Mouse (Mus musculus): Measurements from ENCODE around the gene 2610507B11Rik. TPM values are rescaled to one million over a fixed set of nuclear protein-coding genes. Genes with fewer than 3 reads are reported as not detected.

Gene 2610507B11Rik
- polyA plus RNA-seq, 1 experiment from 2014 or later, result 83.1 TPM

DNA sequence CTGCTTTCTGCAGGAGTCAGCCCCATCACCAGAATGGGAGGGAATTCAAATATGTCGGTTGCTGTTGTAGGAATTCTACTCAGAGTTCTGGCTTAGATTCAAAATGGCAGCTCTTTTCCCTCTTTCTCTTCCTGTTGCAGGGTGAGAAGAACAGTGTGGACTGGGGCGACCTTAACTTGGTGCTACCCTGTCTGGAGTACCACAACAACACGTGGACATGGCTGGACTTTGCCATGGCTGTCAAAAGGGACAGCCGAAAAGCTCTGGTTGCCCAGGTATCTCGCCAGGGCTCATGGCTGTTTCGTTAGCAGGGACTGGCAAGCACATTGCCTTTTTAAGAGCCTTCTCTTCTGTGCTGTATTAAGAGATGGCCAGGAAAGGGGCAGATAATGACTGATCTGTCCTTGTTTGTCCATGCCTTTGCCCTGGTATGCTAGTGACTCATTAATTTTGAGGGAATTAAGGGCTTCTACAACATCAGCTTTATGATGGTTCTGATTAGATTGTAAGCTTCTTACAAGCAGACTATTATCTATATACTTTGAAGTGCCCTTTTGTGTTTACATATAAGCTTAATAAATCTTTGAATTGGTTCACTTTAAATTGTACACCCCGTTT, 27.7 kb downstream of the 2610507B11Rik start:
- WGBS, result 92% methylated on average over 7 of the region's 7 CpGs
- ATAC-seq (ENCODE audit: insufficient number of reproducible peaks, low FRiP score), result no peak
- H3K36me3 ChIP-seq, result peaks cover 86% of the 10 kb centered on the region

DNA sequence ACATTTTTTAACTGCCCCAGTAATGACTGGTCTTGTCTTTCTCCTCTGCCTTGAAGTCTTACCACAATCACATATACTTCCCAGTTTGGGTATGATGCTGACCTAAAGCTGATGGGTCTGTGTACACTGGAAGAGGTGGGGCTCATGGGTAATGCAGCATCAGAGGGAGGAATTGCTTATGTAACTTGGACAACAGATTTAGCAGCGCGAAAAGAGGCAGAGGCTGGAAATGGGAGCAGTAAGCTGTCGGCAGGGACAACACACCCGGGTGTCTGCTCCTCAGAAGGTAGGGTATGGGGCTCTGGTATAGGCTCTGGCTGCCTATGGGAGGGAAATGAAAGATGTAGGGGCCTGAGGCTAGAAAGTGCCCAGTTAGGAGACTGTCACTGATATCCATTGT, 29.1 kb downstream of the 2610507B11Rik start, which contains the start of gene BC030499:
BC030499 (plus strand) TSS at position 188 of the 400 bp plus-strand sequence.
- Histone ChIP-seq H3K27me3 (replicated peaks) (no peaks in the 10 kb centered on the region), H3K4me3 (no peak within 1 kb of the TSS), H3K27ac (ENCODE audit: poor library complexity, severe bottlenecking) (no peak within 1 kb of the TSS), H3K4me1 (replicated peaks) (no peaks in the 10 kb centered on the region), H3K4me2 (no peak within 1 kb of the TSS), H3K9me3 (replicated peaks) (no peaks in the 10 kb centered on the region), H3K36me3 (peaks cover 77% of the 10 kb centered on the region), H3K9ac (no peak within 1 kb of the TSS)
- no peak for ATAC-seq (ENCODE audit: insufficient number of reproducible peaks, low FRiP score)
- 88% methylated on average over 4 of the region's 4 CpGs for WGBS

More for the DNA sequence above, 27.7 kb downstream of the 2610507B11Rik start:
- no peaks in the 10 kb centered on the region for H3K27me3 ChIP-seq (replicated peaks)
- H3K4me2 ChIP-seq, result no peak overlapping the region
- no peak overlapping the region for H3K27ac ChIP-seq (ENCODE audit: poor library complexity, severe bottlenecking)
- no peak overlapping the region for H3K9ac ChIP-seq
- no peak overlapping the region for H3K4me3 ChIP-seq
- H3K9me3 ChIP-seq (replicated peaks), result no peaks in the 10 kb centered on the region
- no peaks in the 10 kb centered on the region for H3K4me1 ChIP-seq (replicated peaks)

DNA sequence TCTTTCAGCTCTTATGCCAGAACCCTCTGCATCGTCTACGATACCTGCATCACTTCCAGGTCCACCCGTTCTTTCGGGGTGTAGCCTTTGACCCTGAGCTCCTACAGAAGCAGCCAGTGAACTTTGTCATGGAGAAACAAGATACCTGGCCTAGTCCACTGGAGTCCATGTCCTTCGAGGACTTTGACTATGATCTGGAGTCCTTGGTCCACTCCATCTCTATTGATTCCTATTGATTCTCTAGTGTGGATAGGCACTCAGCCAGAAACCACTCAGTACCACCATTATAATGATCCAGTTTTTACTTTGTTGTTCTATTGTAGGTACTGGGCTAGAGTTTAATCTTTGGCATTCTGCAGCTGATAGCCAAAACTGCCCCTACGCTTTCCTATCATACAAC, 33.0 kb downstream of the 2610507B11Rik start:
- 94% methylated on average over 6 of the region's 6 CpGs for WGBS
- H3K27ac ChIP-seq (ENCODE audit: poor library complexity, severe bottlenecking), result no peak overlapping the region
- H3K9ac ChIP-seq, result no peak overlapping the region
- no peak overlapping the region for H3K4me3 ChIP-seq
- H3K4me1 ChIP-seq (replicated peaks), result no peaks in the 10 kb centered on the region
- H3K27me3 ChIP-seq (replicated peaks), result no peaks in the 10 kb centered on the region
- H3K9me3 ChIP-seq (replicated peaks), result no peaks in the 10 kb centered on the region
- peaks cover 45% of the 10 kb centered on the region for H3K36me3 ChIP-seq
- no peak for ATAC-seq (ENCODE audit: insufficient number of reproducible peaks, low FRiP score)
- H3K4me2 ChIP-seq, result no peak overlapping the region

DNA sequence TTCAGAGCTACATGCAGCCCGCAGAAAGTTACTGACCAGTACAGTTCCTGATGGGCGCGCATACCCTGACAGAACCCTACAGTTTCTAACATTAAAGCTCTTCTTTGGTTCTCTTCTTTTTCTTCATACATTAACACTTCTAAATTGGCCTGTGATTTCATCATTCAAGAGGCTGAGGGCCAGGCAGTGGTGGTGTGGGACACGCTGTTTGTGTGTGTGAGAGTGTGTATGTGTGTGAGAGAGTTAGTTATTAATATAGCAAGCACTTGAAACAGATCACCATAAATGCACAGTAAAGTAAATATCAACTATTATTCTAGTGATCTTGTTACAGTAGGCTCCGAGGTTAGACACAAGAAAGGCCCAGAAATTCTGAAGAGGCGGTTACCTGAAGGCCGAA, 39.4 kb downstream of the 2610507B11Rik start:
- 0 out of 2 replicates have a peak overlapping the region, but pooled peaks have one; percentile 22 for H3K27ac ChIP-seq (ENCODE audit: poor library complexity, severe bottlenecking)
- H3K9ac ChIP-seq, result peak overlapping the region; percentile 91
- WGBS, result 66% methylated on average over 7 of the region's 7 CpGs
- H3K9me3 ChIP-seq (replicated peaks), result no peaks in the 10 kb centered on the region
- H3K4me1 ChIP-seq (replicated peaks), result peaks cover 2% of the 10 kb centered on the region; the same call in 1 of the 2 replicates
- peak overlapping the region; percentile 92 for H3K4me2 ChIP-seq
- H3K36me3 ChIP-seq, result peaks cover 32% of the 10 kb centered on the region
- H3K27me3 ChIP-seq (replicated peaks), result no peaks in the 10 kb centered on the region
- 0 out of 2 replicates have a peak, but pooled peaks have one; percentile 9 for ATAC-seq (ENCODE audit: insufficient number of reproducible peaks, low FRiP score)
- H3K4me3 ChIP-seq, result peak overlapping the region; percentile 91

DNA sequence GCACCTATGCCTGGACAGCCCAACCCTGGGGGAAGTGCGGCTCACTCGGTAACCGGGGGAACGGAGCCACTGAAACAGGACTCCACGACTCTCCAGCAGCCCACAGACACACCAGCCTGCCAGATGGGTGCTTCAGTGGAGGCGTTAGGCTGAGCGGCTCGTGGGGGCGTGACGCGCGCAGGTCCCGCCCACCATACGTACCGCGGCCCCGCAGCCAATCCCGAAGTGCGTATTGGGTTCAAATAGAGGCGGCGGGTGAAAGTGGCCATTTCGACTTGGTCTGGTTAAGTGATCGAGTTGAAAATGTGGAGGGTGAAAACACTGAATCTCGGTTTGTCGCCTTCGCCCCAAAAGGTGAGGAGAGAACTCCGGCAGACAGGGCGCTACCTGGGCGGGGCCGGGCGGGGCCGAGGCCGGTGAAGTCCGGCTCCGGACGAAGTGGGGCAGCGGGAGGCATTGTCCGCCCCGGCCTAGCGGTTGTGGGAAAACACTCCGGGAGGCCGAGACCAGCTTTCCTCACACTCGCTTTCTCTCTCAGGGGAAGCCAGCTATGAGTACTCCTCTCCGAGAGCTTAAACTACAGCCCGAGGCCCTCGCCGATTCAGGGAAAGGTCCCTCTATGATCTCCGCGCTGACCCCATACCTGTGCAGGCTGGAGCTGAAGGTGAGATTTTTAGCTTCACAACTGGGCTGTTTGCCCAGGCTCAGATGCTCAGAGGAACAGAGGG, 40.0 kb downstream of the 2610507B11Rik start, which contains the start of gene Spag5:
Spag5 (plus strand) TSS at position 173 of the 728 bp plus-strand sequence.
- Histone ChIP-seq H3K4me3 (peak within 1 kb of the TSS; percentile 91), H3K36me3 (peaks cover 32% of the 10 kb centered on the region), H3K27me3 (replicated peaks) (no peaks in the 10 kb centered on the region), H3K27ac (ENCODE audit: poor library complexity, severe bottlenecking) (peak within 1 kb of the TSS; percentile 64), H3K9me3 (replicated peaks) (no peaks in the 10 kb centered on the region), H3K9ac (peak within 1 kb of the TSS; percentile 91), H3K4me1 (replicated peaks) (peaks cover 2% of the 10 kb centered on the region; the same call in 1 of the 2 replicates), H3K4me2 (peak within 1 kb of the TSS; percentile 92)
- peak; percentile 98 for ATAC-seq (ENCODE audit: insufficient number of reproducible peaks, low FRiP score)
- under 1% methylated on average over 49 of the region's 49 CpGs for WGBS

DNA sequence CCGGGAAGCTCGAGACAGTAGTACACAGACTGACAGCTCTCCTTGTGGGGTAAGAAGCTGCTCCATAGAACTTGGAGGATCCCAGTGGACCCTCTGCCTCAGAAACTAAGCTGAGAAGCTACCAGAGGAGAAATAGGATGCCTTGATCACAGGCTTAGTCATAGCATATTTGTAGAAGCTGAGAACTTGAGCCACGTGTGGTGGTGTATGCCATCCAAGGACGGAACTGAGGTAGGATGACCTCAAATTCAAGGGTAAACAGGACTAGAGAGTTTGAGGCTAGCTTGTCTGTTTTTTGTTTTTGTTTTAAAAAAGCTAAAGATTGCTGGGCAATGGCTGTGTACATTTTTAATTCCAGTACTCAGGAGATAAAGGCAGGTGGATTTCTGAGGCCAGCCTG, 43.7 kb downstream of the 2610507B11Rik start:
- Histone ChIP-seq H3K27me3 (replicated peaks) (no peaks in the 10 kb centered on the region), H3K36me3 (peaks cover 55% of the 10 kb centered on the region)
- 89% methylated on average over 4 of the region's 4 CpGs for WGBS

DNA sequence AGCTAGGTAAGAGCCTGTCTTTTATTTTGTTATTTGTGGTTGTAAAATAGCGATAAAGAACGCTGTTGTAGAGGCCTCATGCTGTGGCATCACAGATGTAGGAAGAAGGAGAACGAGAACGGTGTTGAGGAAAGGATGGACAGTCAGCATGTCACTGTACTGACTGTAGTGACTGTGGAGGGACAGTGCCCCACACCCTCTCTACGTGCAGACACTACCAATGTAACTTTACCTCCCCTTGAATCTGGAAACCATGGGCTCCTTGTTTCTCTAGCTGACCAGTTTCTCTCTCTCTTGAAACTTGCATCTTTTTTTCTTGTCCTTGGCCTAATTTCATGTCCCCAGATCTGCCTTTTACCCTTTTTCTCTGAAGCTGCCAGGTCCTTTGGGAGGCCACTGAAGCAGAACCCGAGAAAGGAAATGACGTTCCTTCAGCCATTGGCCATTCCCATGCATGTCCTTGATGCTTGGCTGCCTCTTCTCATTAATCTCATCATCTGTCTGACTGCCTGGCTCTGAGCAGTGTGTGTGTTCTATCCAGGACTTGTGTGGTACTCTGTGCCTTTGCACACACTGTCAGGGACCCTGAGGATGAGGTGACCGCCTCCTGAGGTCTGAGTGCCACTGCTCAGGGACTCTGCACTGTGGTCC, 49.4 kb downstream of the 2610507B11Rik start:
- Histone ChIP-seq H3K9me3 (replicated peaks) (no peaks in the 10 kb centered on the region), H3K27ac (ENCODE audit: poor library complexity, severe bottlenecking) (no peak overlapping the region), H3K27me3 (replicated peaks) (no peaks in the 10 kb centered on the region), H3K4me2 (no peak overlapping the region), H3K4me3 (no peak overlapping the region), H3K4me1 (replicated peaks) (no peaks in the 10 kb centered on the region), H3K9ac (no peak overlapping the region), H3K36me3 (peaks cover 77% of the 10 kb centered on the region)
- no peak for ATAC-seq (ENCODE audit: insufficient number of reproducible peaks, low FRiP score)
- 96% methylated on average over 8 of the region's 8 CpGs for WGBS

More for the DNA sequence above, 43.7 kb downstream of the 2610507B11Rik start:
- no peak for ATAC-seq (ENCODE audit: insufficient number of reproducible peaks, low FRiP score)
- no peak overlapping the region for H3K9ac ChIP-seq
- no peak overlapping the region for H3K4me2 ChIP-seq
- no peak overlapping the region for H3K27ac ChIP-seq (ENCODE audit: poor library complexity, severe bottlenecking)
- H3K9me3 ChIP-seq (replicated peaks), result no peaks in the 10 kb centered on the region
- H3K4me1 ChIP-seq (replicated peaks), result peaks cover 2% of the 10 kb centered on the region; the same call in 1 of the 2 replicates
- H3K4me3 ChIP-seq, result no peak overlapping the region

DNA sequence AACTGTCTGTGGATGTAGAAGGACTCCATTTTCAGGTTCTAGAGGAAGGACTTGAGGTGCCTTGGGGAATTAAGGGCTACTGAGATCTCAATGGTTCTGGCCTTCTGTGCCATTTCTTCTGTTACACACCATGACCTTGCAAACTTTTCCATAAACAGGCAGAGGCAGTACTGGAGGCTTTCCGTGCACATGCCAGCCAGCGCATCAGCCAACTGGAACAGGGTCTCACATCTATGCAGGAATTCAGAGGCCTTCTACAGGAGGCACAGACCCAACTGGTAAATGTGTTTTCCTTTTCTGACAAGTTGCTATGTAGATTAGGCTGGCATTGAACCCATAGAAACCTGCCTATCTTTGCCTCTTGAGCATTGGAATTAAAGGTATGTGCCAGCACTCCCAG, 52.1 kb downstream of the 2610507B11Rik start:
- H3K9ac ChIP-seq, result no peak overlapping the region
- WGBS, result 88% methylated on average over 2 of the region's 2 CpGs
- H3K36me3 ChIP-seq, result peaks cover 86% of the 10 kb centered on the region
- H3K9me3 ChIP-seq (replicated peaks), result no peaks in the 10 kb centered on the region
- H3K27ac ChIP-seq (ENCODE audit: poor library complexity, severe bottlenecking), result no peak overlapping the region
- H3K4me1 ChIP-seq (replicated peaks), result no peaks in the 10 kb centered on the region
- no peaks in the 10 kb centered on the region for H3K27me3 ChIP-seq (replicated peaks)
- H3K4me2 ChIP-seq, result no peak overlapping the region
- no peak for ATAC-seq (ENCODE audit: insufficient number of reproducible peaks, low FRiP score)
- H3K4me3 ChIP-seq, result no peak overlapping the region

DNA sequence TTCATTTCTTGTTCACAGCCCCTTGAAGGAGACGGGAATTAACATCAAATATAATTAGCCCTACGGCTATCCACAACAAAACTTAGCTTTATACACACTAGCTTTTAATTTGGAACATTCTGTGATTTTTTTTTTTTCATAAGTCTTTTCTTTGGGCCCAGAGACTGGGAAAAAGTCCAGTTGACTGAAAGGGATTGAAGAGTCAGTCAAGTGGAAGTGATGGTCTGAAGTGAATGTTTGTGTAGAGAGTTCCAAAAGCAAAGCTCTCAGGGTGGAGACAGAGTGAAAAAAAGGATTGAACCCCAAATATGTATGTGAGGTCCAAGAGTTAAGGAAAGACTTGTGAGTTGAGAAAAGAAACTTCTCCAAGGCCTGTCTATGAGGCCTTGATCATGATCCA, 56.9 kb downstream of the 2610507B11Rik start:
- no peak overlapping the region for H3K4me3 ChIP-seq
- H3K4me1 ChIP-seq (replicated peaks), result peaks cover 12% of the 10 kb centered on the region
- H3K27me3 ChIP-seq (replicated peaks), result no peaks in the 10 kb centered on the region
- no peak for ATAC-seq (ENCODE audit: insufficient number of reproducible peaks, low FRiP score)
- no peak overlapping the region for H3K27ac ChIP-seq (ENCODE audit: poor library complexity, severe bottlenecking)
- peaks cover 87% of the 10 kb centered on the region for H3K36me3 ChIP-seq
- H3K9me3 ChIP-seq (replicated peaks), result no peaks in the 10 kb centered on the region
- H3K4me2 ChIP-seq, result no peak overlapping the region
- H3K9ac ChIP-seq, result no peak overlapping the region
- WGBS, result 89% methylated on average over 2 of the region's 2 CpGs

DNA sequence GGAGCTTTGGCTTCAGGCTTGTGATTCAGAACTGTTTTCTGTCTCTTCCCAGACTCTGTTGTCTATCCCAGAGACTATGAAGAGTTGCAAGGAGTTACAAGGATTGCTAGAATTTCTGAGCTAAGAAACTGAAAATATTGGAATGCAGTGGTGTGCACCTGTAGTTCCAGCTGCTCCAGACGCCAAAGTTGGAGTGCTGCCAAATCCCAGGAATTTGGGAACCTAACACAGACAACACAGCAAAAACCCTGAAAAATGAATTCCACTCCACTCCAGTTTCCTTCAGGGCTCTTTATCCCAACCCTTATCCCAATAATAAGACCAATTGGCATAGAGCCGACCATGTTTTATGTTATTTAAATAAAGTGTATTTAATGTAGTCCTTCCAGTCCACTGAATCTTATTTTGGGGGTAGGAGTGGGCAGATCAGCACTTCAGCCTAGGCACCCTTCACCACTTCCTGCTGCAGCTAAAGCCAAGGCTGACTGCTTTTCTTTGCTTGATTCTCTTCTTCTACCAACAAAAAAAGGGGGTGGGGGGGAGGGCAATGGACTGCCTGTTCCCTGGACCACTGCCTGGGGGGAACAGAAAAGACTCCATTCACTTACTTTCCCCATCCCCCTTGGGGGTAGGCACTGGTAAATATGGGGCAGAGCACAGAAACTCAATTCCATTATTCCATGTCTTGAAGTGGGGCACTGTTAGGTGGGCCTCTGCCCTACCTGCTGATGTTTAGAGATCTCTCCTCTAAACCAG, 60.7 kb downstream of the 2610507B11Rik start:
- ATAC-seq (ENCODE audit: insufficient number of reproducible peaks, low FRiP score), result 0 out of 2 replicates have a peak, but pooled peaks have one; percentile 16
- 53% methylated on average over 2 of the region's 2 CpGs for WGBS
- peaks cover 50% of the 10 kb centered on the region for H3K36me3 ChIP-seq
- no peaks in the 10 kb centered on the region for H3K9me3 ChIP-seq (replicated peaks)
- H3K27me3 ChIP-seq (replicated peaks), result no peaks in the 10 kb centered on the region
- peak overlapping the region; percentile 46 for H3K27ac ChIP-seq (ENCODE audit: poor library complexity, severe bottlenecking)
- H3K4me1 ChIP-seq (replicated peaks), result peaks cover 19% of the 10 kb centered on the region
- peak overlapping the region; percentile 16; the same call in 1 of the 2 replicates for H3K4me3 ChIP-seq
- peak overlapping the region; percentile 55 for H3K4me2 ChIP-seq
- H3K9ac ChIP-seq, result no peak overlapping the region

All from heart, embryonic 12.5 days (tissue).